Mouse (Mus musculus) skeletal muscle tissue, adult 2 months (tissue): ENCODE results near the gene Thap2.

Source experiments
- DNase-seq: peaks from one replicate; pipeline ENCODE4 v3.0.0-alpha.2; 2012; ENCODE audit warnings: low read depth, low spot score

The Thap2 gene

DNA sequence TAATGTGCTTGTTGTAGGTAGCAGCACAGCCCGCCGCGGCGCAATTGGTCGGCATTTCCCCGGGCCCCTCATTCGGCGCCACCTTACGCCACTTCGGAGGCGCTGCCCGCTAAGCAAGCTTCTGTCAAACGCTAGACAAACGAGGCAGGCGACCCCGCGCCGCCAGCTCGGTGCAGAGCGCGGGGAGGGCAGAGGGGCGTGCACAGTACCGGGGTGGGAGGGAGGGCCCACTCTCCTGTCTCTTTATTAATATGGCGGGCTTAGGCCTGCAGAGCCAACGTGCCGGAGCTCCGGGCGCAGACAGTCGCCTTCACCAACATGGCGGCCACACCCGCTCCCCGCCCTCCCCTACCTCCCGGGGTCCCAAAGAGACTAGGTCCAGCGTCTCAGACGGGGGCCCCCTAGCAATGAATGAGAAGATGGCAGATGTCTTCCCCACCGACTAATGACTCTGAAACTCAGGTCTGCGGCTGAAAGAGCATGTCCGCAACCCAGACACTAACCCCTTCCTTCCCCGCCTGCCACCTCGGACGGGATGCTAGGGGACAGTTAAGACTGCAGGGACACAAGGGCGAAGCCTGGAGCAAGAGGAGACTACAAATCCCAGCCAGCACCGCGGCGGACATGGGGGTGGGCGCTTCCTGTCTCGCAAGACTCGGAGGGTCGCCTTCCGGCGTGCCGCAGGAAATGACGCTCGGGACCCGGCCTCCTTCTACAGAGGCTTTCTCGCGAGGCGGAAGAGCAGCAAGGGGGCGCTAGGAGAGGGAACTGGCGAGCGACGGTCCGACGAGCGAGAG lies at the start of gene Thap2, which contains the start of gene Zfc3h1:
Gene Thap2 (minus strand): TSS at position 223 of the 797 bp plus-strand sequence.
Gene Zfc3h1 (plus strand): TSS at position 739 of the 797 bp plus-strand sequence.
- peak; percentile 97 for DNase-seq

- no peak for DNase-seq
Measured at GRCm38 (mm10) chr10:115425351-115425750, 41.1 kb upstream of the Thap2 start.

- no peak for DNase-seq
Measured at GRCm38 (mm10) chr10:115421976-115422375, 37.7 kb upstream of the Thap2 start.

DNA sequence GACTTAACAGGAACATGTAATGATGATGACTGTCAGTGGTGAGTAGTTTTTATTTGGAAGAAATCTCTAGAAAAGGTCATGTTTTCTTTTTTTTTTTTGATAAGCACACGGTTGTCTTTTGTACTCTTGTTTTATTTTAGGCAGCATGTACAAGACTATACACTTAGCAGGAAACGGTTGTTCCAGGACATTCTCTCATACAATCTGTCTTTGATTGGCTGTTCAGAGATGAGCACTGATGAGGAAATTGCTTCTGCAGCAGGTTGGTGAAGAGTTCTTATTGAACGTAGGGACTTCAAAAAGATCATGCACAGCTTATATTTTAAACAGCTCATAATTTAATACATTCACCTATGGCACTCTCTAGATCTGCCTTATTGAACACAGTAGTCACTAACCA lies 29.8 kb upstream of the Thap2 start:
- no peak for DNase-seq

- DNase-seq = no peak
Measured at GRCm38 (mm10) chr10:115413496-115413895, 29.3 kb upstream of the Thap2 start.

DNA sequence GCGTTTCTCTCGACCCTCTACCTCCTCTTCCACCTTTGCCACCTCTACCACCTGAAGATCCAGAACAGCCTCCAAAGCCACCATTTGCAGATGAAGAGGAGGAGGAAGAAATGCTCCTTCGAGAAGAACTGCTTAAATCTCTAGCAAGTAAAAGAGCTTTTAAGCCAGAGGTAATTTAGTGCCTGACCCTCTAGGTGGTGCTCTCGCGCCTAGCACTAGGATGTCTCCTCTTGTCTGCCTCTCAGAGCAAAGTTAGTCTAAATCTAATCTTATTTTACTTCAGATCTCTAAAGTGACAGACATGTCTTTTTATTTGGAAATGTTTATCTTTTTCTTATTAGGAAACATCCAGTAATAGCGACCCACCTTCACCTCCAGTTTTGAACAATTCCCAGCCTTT lies 22.1 kb upstream of the Thap2 start:
- peak; percentile 17 for DNase-seq

DNA sequence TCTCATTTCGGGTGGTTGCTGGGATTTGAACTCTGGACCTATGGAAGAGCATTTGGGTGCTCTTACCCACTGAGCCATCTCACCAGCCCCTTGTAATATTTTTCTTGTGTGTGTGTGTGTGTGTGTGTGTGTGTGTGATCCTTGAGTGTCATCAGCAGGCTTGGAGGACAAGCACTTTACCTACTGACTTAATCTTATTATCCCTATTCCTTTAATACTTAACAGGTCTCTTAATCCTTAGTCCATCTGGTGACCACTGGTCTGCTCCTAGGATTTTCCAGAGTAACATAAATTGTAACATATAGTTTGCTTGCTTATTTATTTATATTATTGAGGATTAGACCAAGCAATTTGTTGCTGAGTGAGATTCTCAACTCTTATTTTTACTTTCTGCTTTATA lies 7.7 kb upstream of the Thap2 start:
- no peak for DNase-seq

- DNase-seq = no peak
Measured at GRCm38 (mm10) chr10:115391076-115391475, 6.8 kb upstream of the Thap2 start.

DNA sequence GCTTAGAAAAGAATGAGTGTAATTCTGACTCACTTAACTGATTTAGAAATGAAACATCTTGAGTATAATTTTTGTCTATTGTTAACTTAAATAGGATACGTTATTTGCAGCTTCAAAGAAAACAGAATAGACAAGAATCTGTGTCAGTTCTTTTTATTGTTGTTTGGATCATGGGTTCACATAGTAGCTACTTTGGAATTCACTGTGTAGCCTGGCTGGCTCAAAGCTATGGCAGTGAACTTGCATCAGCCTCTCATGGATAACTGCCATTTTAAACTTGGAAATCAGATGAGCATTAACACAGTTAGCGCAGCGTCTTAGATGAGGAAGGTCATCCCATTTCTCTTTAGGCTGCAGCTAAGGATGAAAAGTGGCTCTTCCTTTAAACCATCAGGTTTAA lies 3.6 kb upstream of the Thap2 start:
- no peak for DNase-seq

DNA sequence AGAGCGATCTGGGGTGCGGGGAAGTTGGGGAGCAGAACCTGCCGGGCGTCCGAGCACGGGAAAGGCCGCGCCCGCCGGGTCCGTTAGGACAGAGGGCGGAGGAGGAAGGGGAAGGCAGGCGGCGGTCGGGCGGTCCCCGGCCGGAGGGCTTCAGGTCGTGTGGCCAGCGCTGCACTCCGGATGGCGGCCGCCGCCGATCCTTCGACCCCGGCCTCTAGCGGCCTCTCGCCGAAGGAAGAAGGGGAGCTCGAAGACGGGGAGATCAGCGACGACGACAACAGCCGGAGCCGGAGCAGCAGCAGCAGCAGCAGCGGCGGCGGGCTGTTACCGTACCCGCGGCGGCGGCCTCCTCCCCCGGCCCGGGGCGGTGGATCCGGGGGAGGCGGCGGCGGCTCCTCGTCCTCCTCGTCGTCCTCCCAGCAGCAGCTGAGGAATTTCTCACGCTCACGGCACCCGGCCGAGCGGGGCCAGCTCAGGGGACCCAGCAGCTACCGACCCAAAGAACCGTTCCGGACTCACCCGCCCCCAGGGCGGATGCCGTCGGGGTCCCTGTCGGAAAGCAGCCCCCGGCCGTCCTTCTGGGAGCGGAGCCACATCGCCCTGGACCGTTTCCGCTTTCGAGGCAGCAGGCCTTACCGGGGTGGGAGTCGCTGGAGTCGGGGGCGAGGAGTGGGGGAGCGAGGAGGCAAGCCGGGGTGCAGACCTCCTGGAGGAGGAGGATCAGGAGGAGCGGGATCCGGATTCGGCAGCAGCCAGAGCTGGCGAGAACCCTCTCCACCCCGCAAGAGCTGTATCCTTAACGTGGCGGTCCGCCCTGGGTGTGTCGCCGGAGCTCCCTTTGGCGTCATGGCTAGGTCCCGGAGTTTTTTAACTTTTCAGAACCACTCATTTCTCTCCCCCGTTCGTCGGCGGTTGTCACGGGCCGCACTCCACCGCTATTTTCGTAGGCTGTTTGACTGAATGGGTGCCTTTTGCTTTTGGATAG lies 1.1 kb upstream of the Thap2 start:
- peak; percentile 30 for DNase-seq

GRCm38 (mm10) chr10:115383644-115384220 lies 511 bp downstream of the Thap2 start:
- DNase-seq = peak; percentile 27

- DNase-seq = no peak
Measured at GRCm38 (mm10) chr10:115382846-115383643, 1.2 kb downstream of the Thap2 start.

DNA sequence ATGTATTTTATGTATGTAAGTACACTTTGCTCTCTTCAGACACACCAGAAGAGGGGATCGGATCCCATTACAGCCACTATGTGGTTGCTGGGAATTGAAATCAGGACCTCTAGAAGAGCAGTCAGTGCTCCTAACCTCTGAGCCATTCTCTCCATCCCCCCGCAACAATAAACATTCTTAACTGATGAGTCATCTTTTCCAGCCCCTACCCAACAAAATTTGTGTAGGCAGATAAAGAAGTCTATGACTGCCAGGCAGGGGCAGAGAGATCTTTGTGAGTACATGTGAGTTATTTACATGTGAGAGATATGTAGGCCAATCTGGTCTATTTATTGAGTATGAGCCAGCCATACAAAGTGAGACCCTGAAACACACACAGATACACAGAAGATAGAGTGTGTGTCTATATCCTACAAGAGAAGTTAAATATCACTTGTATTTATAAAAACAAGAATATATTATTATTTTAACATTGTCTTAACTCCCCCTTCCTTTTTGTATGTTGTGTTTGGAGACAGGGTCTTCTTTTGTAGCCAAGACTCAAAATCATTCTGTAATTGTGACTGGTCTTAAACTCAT lies 2.6 kb downstream of the Thap2 start:
- DNase-seq = no peak

DNA sequence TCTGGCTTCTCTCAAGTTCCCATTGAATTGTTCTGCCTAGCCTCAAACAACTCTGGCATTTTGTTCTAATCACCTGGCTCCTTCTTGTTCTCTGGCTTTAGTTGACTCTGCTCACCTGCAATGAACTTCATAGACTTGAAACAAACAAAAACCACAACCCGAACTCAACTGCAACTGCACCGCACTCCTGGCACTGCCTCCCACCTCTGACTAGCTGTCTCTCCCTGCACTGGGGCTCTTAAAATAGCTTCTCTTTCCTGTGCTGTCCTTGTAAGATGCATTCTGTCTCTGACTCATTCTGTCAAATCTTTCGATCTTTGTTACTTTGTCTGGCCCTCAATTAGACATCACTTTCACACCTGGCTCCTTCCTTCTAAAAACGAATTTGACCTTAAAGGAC lies 21.1 kb downstream of the Thap2 start:
- DNase-seq = no peak

DNA sequence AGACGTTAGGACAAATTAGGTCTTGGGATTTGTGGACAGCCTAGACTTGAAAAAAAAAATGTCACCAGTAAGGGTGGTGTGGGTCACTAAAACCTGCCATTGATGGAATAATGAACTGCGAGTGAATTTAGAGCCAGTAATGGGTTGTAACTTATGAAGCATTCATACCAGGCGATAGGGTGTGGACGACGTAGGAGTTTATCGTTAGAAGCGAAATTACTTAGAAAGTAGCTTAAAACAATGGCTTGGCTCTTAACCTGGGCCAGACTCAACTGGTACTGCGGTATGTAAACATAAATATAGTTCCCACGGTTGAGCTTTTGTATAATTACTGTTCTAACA lies 21.6 kb downstream of the Thap2 start:
- DNase-seq = no peak

- DNase-seq = peak; percentile 98
Measured at GRCm38 (mm10) chr10:115361840-115362622, 22.2 kb downstream of the Thap2 start, which contains the start of gene Tmem19. Gene Tmem19 (minus strand): TSS chr10:115362501.

DNA sequence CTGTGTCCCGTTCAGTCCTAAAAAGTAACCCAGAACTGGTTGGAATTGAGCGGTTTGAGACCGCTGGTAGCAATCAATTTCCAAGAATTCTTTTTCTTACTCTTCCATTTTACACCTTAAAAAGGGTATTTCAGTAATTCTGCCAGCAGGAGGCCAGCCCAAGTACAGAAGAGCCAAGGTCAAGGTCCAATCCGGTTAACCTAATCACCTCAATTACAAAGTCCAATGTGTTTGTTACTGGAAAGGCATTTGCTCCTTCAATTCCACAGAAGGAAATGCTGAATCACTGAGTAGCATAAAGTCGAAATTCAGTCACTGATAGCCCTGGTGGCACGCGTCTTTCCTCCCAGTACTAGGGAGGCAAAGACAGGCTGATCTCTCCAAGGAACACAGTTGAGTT lies 25.2 kb downstream of the Thap2 start:
- no peak for DNase-seq

- DNase-seq = no peak
Measured at GRCm38 (mm10) chr10:115358216-115358919, 25.9 kb downstream of the Thap2 start.

DNA sequence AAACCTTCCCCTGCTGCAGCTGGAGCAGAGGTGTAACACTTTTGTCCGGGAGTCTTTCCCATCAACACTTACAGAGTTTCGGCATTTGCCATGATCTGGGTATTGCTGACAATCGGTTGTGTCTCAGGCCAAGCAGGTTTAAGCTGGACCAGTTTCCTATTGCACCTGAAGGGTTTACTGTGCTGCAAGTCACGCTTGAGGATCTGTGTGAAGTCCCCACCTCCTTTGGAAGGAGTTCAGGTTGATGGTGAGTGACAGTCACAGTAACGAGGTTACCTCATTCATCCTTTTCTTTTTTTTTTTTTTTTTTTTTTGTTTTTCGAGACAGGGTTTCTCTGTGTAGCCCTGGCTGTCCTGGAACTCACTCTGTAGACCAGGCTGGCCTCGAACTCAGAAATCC lies 28.1 kb downstream of the Thap2 start:
- no peak for DNase-seq
